In genomic region chr17:5025400-5025799, GRCm38 (mm10) we compare ENCODE assay signal across 16 mouse cellular contexts.
"Had no signal": no experiment of that assay in that cellular context is flagged by ENCODE, and none has a peak within 500 bp of the region (broad histone marks: within the 10 kb centered on the region; RNA-seq: fewer than 3 reads in every experiment).

No protein-coding gene starts in this region.

- H3K4me3 ChIP-seq: neural tube, embryonic 13.5 days; neural tube, embryonic 15.5 days; stomach, embryonic 15.5 days had no signal

- H3K27me3 ChIP-seq: neural tube, embryonic 13.5 days; neural tube, embryonic 15.5 days; stomach, embryonic 15.5 days had no signal

- H3K4me2 ChIP-seq: neural tube, embryonic 13.5 days; neural tube, embryonic 15.5 days; stomach, embryonic 15.5 days had no signal

- H3K27ac ChIP-seq: neural tube, embryonic 13.5 days; neural tube, embryonic 15.5 days; stomach, embryonic 15.5 days; stomach, postnatal 0 days had no signal

- H3K36me3 ChIP-seq: neural tube, embryonic 13.5 days; neural tube, embryonic 15.5 days; stomach, embryonic 15.5 days had no signal

- H3K9me3 ChIP-seq: neural tube, embryonic 13.5 days; neural tube, embryonic 15.5 days; stomach, embryonic 15.5 days had no signal

- DNase-seq: retina, postnatal 1 day; right cerebral cortex, adult 18-20 months; right cerebral cortex, postnatal 14 days; right cerebral cortex, postnatal 25 days; right cerebral cortex, postnatal 4 days; spleen, adult 18-20 months; thymus, adult 18-20 months; thymus, adult 2 months; thymus, postnatal 14 days; thymus, postnatal 25 days; thymus, postnatal 36 days; thymus, postnatal 4 days had no signal

- H3K9ac ChIP-seq: neural tube, embryonic 13.5 days; neural tube, embryonic 15.5 days; stomach, embryonic 15.5 days had no signal
